Mouse (Mus musculus) urinary bladder, adult 18-20 months (tissue): Measurements from ENCODE around the gene Olfr109.

Experiments used
- DNase-seq, 2 experiments: peaks; one replicate each; pipeline ENCODE4 v3.0.0; 2022; ENCODE audit warnings: low spot score in 2 of 2, mixed read lengths in 2 of 2

Olfr109 gene

GRCm38 (mm10) chr17:37458616-37459015 lies at the start of gene Olfr109:
TSS of gene Olfr109 (plus strand) at chr17:37458916.
- no peak for DNase-seq

- no peak for DNase-seq
Measured at GRCm38 (mm10) chr17:37413380-37413779, 45.3 kb upstream of the Olfr109 start.

GRCm38 (mm10) chr17:37445180-37445579 lies 13.5 kb upstream of the Olfr109 start, which contains the start of gene Olfr108:
TSS of gene Olfr108 (plus strand) at chr17:37445480.
- DNase-seq = no peak

- no peak for DNase-seq
Measured at GRCm38 (mm10) chr17:37483452-37483851, 24.7 kb downstream of the Olfr109 start, which contains the start of gene H2-M2. TSS of gene H2-M2 (minus strand) at chr17:37483552.

GRCm38 (mm10) chr17:37491930-37492518 lies 33.3 kb downstream of the Olfr109 start, which contains the start of gene Olfr110:
TSS of gene Olfr110 (plus strand) at chr17:37492468.
- DNase-seq = no peak

GRCm38 (mm10) chr17:37507730-37508129 lies 49.0 kb downstream of the Olfr109 start, which contains the start of gene Olfr111:
TSS of gene Olfr111 (plus strand) at chr17:37508030.
- DNase-seq = no peak
